Mouse (Mus musculus): ENCODE data around the gene Cux1.

Cux1 gene

DNA sequence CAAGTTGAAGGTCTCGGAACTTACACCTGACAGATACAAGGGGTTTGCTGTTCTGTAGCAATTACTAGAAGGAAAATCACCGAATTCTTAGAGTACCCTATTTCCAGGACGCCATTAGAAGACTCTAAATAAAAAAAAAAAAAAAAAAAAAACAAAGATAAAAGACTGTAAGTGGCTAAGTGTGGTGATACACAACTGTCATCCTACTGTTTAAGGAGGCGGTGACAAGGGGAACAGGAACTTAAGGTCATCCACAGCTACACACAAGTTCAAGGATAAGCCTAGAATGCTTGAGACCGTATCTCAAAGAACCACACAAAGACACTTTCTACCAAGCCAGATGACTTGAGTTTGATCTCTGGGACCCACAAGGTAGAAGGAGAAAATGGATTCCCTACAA is 56.7 kb downstream of the Cux1 start:
- no peak for DNase-seq (ENCODE audit: low spot score in 2 of 2)

- DNase-seq (ENCODE audit: low spot score in 2 of 2), result no peak
These were observed 59.7 kb downstream of the Cux1 start for GRCm38 (mm10) chr5:136507629-136508028.

- DNase-seq (ENCODE audit: low spot score in 2 of 2), result no peak
These were observed 61.0 kb downstream of the Cux1 start for GRCm38 (mm10) chr5:136506262-136506661.

DNA sequence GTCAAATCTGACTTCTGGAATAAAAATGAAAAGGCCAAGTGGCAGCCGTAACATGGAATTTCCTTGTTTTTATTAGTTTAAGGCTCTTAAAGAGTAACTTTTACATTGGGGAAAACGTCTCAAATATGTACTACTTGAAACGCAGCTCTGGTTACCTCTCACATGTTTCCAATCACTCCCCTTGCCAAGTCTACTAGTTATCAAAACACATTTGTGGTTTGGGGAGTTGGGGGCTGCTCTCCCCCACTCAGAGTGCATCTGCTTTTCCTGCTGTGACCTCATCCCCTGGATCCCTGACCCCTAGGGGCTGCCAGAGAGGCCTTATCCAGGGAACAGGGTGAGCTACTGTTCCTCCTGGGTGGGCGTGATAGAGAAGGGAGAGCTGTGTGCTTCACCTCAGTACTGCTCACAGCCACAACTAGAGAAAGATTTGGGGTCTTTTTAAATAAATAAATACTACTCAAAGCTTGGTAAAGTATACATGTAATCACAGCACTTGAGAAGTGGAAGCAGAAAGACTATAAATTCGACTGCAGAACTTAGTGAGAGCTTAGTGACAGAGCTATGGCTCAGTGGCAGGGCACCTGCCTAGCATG is 64.7 kb downstream of the Cux1 start:
- no peak for DNase-seq (ENCODE audit: low spot score in 2 of 2)

DNA sequence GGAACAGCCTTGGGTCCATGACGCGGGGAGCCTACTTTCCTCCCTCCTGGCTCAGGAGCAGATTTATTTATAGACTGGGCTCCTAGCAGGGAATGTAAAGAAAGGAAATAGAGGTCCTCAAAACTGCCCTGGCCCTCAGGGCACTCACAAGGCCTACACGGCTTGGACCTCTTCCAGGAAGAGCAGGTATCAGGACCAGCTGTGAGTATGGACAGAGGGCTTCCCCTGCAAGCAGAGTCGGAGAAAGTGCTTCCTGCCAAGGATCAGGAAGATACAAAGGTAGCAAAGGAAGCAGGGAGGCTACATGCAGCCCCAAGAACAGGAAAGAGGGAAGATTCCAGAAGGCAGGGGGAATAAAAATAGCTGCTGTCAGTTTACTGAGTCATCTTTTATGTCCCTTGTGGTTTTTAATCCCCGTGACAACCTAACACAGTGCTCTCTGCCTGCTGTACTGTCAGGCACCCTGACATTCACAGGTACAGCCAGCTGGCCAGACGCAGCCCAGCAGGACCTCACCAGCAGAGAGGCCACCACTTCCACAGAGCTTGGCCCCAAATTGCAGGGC is 66.9 kb downstream of the Cux1 start:
- DNase-seq (ENCODE audit: low spot score in 2 of 2), result no peak

DNA sequence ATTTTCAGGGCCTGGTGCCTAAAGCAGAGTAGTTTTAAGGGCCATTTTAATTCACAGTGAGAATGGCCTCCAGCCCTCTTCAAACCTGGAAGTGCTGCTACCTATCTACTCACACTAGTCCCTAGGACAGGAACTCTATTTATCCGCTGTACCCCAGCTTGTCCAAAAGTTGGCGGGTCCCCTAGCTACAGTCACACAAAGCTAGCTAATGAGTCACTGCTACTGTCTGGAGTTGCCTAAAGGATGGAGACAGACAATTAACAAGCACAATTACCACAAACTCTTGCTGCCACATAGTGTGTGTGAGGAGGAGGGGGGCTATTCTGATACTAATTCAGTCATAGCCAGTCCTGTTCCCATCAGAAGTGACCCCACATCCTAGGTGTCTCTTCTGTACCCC is 68.0 kb downstream of the Cux1 start:
- DNase-seq (ENCODE audit: low spot score in 2 of 2), result no peak

DNA sequence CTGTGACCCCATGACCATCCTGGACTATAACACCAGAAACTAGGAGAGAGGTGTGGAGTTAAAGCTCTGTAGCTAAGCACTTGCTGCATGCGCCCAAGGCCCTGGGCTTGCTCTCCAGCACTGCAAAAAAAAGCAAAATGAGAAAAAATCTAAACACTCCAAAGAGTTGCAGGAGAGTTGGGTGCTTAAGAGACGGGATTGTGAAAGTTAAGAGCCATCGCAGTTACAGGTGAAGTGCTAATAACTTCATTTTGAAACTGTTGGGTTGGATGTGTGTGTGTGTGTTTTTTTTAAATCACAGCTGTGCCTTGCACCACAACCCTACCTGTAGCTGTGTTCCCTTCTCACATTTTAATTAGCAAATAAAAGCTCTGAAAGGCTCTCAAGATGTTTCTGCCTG is 68.5 kb downstream of the Cux1 start:
- no peak for DNase-seq (ENCODE audit: low spot score in 2 of 2)

- no peak for DNase-seq (ENCODE audit: low spot score in 2 of 2)
These were observed 70.0 kb downstream of the Cux1 start for GRCm38 (mm10) chr5:136497301-136497700.

- no peak for DNase-seq (ENCODE audit: low spot score in 2 of 2)
These were observed 71.7 kb downstream of the Cux1 start for GRCm38 (mm10) chr5:136495581-136495980.

DNA sequence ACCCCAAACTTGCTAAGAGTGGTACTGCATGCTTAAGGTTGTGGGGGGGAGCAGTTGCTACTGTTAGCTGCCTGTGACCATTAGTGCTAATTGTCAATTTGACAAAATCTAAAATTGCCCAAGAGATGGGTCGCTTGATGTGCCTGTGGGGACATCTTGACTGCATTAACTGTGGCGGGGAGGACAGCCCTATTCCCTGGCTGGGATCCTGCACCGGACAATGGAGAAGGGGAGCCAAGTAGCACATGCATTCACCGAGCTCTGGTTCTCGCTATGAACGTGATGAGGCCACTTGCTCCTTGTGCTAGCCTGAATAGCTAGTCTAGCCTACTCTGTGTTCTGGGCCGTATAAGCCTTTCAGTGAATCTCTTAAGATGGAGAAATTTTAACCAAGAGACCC is 72.4 kb downstream of the Cux1 start:
- DNase-seq (ENCODE audit: low spot score in 2 of 2), result no peak

- no peak for DNase-seq (ENCODE audit: low spot score in 2 of 2)
These were observed 73.0 kb downstream of the Cux1 start for GRCm38 (mm10) chr5:136494288-136494687.

- DNase-seq (ENCODE audit: low spot score in 2 of 2), result no peak
These were observed 77.8 kb downstream of the Cux1 start for GRCm38 (mm10) chr5:136489450-136489849.

GRCm38 (mm10) chr5:136488721-136489120 is 78.6 kb downstream of the Cux1 start:
- DNase-seq (ENCODE audit: low spot score in 2 of 2), result no peak

GRCm38 (mm10) chr5:136488223-136488622 is 79.1 kb downstream of the Cux1 start:
- no peak for DNase-seq (ENCODE audit: low spot score in 2 of 2)

GRCm38 (mm10) chr5:136487397-136488093 is 79.7 kb downstream of the Cux1 start:
- DNase-seq (ENCODE audit: low spot score in 2 of 2), result peak; percentile 74 to 88

- DNase-seq (ENCODE audit: low spot score in 2 of 2), result no peak
These were observed 80.9 kb downstream of the Cux1 start for GRCm38 (mm10) chr5:136486401-136486800.

- no peak for DNase-seq (ENCODE audit: low spot score in 2 of 2)
These were observed 81.9 kb downstream of the Cux1 start for GRCm38 (mm10) chr5:136485397-136485796.

GRCm38 (mm10) chr5:136482434-136482833 is 84.9 kb downstream of the Cux1 start:
- no peak for DNase-seq (ENCODE audit: low spot score in 2 of 2)

DNA sequence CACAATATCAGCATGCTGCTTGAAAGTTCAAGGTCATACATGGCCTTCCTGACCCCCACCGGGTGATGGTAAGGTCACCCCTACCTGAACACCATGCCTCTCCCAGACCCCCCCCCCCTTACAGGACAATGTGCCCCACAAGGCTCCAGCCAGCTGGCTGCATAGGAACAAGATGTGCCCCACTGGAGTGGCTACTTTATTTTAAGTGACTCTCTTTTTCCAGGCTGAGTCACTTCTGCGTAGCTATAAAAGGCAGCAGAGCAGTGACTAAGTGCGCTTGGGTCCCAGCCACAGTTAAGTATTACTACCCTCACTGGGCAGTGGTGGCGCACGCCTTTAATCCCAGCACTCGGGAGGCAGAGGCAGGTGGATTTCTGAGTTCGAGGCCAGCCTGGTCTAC is 86.7 kb downstream of the Cux1 start:
- DNase-seq (ENCODE audit: low spot score in 2 of 2), result no peak

DNA sequence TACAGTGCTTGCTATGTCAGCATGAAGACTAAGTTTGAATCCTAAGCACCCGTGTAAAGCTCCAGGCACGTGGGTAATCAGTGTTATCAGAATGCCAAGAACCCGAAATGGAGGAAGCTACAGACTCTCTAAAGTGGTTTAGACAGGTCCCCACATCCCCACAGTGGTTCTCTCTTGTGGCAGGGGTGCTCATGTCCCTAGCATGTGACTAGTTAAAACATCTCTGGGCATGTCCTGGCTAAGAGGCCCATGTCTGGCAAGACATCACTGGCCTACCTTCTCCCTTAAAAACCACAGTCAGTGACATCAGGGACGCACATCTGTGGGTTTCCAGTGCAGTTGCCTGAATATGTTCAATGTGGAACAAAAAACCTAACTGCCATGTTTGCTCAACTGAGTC is 87.5 kb downstream of the Cux1 start:
- no peak for DNase-seq (ENCODE audit: low spot score in 2 of 2)

DNA sequence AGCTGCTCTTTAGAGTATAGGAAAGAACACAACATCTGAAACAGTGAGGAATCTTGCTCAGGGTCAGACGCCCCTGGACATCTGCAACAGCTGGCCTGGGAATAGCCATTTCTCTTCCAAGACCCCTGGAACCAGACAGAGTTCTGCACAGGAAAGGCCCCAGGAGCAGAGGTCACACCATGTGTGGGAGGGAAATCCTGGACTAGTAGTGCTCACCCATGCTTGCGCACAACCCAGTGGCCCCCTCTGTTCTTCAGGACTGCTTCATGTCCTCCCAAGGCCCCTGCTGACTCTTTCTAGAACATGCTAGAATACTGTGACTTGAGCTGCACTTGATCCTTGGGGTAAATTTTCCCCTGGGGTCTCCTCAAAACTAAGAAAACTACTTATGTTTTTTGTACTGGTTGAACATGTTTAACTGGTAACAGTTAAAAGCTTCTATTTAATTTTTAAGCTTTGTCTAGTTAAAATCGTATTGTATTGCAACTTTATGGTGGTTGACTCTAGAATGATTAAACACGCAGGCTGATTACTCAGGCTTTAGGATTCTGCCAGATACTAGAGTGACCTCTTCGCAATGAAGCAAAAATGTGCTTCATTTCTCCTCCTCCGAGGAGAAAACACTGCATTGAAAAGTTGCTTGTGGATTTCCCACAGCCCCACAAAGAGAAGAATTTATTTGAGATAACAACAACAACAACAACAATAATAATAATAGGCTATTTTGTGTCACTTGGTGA is 88.1 kb downstream of the Cux1 start:
- DNase-seq (ENCODE audit: low spot score in 2 of 2), result no peak

DNA sequence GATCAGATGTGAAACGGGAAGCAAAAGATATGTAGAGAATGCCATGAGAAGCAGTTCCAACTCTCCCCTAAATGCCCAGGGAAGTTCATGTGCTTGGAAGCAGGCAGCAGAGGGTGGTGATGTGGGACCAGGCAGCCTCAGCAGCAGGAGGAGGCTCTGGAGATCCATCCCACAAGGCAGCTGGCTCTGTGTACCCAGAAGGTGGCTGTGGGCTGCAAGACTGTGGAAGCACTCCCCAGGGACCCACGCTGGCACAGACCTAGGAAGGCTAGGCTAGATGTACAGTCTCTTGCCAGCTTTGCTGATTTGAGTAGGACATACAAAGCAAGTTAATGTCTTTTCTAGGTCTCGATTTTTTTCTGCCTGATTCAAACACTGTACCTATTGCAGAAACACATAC is 91.0 kb downstream of the Cux1 start:
- DNase-seq (ENCODE audit: low spot score in 2 of 2), result peak in 1 of 2 experiments; percentile 51

DNA sequence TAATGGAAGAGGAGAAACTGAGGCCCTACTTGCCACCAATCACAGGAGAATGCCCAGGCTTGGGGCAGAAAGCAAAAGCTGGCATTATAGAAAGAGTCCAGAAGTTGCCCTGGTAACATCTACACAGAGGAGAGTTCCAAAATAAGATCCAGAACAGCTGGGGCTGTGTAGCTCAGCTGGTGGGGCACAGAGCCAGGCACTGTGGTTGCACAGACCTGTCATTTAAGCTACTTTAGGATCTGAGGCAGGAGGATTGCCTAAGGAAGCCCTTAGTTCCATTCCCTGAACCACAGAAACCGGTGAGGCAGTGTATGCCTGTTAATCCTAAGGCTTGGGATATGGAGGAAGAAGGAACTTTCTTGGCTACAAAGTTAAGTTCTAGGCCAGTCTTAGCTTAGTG is 92.1 kb downstream of the Cux1 start:
- no peak for DNase-seq (ENCODE audit: low spot score in 2 of 2)
